Mouse (Mus musculus) CH12F3 (cell line): ENCODE measurements at regions not wholly inside any gene's neighbourhood (a gene's known extent, or its start where the extent isn't known, plus 50 kb on each side); places are given as distances from the start of the nearest gene placed in this dataset.

ENCODE experiments used
- in situ Hi-C: fragments of 300-500 bp; cut with MboI; formaldehyde crosslinking; loops from 2 replicates; pipeline ENCODE4 v1.14.3; 2020; ENCODE audit warnings: low sequenced_read_pairs

DNA sequence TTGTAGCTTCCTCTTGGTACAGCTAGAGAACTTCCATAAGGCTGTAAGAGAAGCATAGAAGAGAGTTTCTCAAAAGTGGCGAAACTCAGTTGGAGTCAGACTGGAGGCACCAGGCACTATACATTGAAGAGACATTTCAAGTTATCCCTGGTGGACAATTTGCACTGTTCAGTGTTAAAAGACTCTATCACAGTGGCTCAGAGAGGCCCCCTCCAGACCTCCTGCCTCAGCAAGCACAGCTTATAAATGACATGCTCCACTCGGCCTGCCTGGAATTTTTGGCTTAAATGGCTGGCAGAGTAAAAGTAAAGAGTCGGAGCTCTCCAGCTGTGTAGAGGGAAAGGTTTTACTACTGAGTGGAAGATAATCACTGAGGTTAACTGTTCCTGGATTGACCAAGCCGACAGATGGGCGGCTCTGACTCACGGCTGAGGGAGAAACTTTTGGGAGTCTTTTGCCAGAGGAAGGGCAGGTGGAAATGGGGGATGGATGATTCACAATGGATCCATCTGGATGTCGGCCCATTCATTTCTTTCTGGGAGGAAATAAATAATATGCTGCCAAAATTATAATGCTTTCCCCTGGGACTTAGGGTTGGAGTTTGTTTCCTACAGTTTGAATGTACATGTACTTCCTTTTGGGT is 395.6 kb downstream of the Bcl11a start:
- in situ Hi-C loops, result no loop called here

DNA sequence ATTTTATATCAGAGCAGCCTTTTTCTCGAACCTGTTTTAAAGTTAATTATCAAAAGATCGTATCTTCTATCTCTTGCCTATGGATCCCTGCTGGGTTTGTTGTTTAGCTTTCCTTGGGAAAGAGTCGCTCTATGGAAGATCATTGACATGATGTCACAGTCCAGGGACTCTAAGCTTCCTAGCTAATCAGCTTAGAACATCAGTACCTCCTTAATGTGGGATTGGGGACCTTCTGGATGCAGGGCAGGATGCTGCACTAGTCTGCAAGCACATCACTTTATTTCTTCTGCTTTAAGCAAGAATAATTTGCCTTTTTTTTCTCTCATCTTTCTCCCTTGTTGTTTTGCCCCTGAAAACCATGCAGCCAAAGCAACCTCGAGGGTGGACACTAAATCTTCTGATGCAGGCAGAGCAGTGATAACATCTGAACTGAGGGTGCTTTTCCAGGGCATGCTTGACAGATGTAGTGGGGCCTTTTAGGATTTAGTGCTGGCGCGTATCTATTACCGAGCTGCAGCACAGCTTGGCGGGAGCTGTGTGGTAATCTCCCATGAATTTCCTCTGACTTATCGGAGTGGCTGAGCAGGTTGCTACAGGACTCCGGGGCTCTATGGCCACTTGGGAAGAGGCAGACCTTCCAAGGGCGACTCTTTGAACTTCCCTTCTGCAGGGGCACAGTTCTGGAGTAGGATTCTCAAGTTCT is 425.0 kb downstream of the Bcl11a start:
- in situ Hi-C loops, result no loop called here

DNA sequence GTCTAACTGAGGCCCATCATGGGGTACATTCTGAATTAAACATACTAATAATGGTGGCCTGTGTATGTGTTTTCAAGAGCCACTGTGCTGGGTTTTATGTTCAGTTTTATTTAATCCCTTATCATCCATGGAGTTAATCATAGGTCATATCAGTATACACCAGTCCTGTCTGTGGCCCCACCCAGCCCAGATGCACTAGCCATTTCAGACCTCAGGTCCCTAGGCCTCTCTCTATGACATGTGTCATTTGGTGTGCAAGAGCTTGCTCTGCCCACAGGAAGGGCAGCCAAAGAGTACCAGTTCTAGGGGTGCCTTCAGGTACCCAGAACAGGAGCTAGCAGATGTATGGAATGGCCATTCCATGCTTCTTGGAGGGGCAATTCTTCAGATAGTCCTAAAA is 437.7 kb downstream of the Bcl11a start:
- in situ Hi-C loops, result no loop called here

DNA sequence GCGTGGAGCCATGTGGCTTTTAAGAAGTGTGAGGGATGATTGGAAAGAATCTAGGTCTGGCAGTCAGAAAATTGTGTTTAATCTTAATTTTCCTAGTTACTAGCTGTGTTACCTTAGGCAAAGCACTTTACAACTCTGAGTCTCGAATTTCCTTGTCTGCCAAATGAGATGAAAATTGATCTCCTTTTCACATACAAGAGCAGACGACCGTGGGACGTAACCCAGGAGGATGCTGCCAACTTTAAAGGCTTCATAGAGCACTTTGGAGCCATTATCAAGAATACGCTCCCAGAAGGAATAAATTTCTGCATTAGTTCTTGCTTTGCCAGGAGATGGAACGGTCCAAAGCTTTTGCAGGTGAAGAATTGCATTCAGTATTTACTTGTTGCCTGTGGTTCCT is 457.6 kb downstream of the Bcl11a start:
- in situ Hi-C loops, result no loop called here

DNA sequence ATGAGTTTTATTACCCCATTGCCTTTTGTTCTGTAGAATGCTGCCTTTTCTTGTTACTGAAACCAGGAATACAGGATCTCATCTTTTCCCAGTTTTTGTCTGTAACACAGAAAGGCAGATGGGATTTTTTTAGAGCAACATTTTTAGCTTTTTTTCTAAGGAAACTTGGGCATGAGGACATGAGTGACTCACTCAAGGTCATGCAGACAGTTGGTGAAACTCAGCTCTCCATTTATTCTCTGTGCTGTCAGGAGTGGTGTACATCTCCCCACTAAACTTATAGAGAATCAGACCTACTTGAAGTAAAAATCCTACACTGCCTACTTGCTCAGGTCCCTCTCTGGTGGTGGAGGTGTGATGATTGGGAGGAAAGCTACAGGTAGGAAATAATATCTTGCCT is 459.9 kb downstream of the Bcl11a start:
- in situ Hi-C loops, result no loop called here

DNA sequence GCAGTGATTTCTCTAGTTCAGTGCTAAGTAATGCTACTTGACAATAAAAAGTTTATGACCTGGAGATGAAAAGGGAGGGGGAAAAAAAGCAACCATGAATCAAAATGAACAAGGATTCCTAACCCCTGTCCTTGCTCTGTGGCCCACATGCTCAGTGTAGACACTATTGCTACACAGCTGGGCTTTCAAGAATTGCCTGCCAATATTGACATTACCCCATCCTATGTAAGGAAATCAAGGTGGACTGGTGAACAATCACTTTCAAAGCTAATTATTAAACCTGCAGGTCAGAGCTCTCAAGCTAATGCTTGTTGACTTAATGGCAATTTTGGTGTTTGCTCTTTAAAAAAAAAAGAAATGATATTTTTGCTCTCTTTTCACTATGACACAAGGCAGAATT is 491.8 kb downstream of the Bcl11a start:
- in situ Hi-C loops, result no loop called here

DNA sequence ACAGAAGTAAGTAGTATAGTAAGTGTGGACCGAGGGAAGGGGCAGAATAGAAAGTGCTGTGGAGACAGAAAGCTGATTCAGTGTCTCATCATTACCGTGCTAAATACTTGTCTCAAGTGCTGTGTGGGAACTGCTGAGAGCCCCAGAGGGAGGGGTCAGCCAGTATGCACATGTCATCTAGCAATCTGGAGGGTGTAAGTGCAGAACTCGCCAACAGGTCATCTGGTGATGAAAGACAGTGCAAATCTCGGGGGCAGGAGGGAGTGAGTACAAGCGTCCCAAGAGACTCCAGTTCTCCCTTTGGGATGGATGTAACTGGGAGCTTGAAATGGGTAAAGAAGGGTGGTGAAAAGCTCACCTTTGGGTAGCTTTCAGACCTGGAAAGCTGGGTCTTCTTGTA is 535.7 kb downstream of the Bcl11a start:
- in situ Hi-C loops, result no loop called here

DNA sequence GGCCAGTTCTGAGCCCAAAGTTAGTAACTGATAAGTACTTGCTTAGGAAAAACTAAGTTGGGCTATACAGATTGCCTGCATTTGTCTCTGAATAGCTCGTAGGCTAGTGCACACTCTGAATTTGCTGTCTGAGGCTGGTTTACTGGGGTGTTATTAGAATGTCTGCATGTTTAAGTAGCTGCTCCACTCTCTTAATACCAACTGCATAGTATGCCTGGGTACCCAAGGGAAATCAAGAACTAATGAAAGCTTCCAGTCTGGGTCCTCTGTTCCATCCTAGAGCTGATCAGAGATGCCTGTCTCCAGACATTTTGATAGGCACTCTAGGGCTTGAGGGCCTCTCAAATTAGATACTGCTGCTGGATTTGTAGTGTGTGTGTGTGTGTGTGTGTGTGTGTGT is 537.6 kb downstream of the Bcl11a start:
- in situ Hi-C loops, result no loop called here

DNA sequence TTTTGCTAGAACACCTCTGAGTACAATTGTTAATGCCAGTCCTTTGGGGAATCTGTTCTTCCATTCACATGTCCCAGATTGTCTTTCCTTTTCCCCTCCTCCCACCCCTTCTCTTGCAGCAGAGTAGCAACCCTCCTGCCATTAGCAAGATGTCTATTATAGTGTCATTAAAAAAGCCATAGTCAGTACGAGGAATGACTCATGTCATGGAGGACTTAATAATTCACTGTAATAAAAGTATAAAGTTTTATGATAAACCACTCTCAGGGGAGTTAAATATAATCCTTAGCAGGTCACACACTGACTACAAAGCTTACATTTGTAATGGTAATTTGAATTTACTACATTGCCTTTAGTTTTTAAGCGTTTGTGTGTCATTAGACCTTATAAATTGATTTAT is 540.7 kb downstream of the Bcl11a start:
- in situ Hi-C loops, result no loop called here

DNA sequence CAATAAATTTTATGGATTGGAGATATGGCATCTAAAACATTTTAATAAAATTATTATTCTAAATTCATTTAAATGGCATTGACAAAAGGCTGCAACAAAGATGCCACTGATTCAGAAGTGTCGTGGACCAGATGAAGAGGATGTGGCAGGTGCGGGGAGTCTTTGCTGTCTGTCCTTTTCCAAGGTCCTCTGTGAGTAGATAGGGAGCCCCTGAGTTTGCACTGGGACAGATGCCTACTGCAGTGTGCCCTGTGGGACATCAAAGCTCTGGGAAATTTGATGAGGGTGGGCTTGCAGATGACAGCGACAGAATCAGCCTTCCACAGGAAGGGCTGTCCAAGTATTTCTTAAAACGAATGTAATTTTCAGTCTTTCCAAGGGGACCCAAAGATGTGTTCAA is 541.2 kb downstream of the Bcl11a start:
- in situ Hi-C loops, result no loop called here

DNA sequence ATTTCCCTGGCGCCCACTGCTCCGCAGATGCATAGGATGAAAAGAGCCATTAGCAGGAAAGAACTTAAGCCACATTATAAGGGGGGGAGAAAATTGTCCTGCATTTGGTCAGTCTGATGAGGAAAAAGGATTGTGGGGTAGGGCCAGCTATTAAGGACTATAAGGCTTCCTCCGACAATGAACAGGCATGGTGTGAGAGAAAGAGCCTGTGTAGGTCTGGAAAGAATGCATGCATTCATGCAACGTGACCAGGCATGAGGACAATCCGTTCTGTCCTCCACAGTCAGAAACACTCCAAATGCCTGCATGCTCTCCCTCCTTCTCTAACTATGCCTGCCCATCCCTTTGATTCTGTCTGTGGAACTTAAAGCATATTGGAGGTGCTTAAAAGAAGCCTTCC is 550.8 kb downstream of the Bcl11a start:
- in situ Hi-C loops, result no loop called here

DNA sequence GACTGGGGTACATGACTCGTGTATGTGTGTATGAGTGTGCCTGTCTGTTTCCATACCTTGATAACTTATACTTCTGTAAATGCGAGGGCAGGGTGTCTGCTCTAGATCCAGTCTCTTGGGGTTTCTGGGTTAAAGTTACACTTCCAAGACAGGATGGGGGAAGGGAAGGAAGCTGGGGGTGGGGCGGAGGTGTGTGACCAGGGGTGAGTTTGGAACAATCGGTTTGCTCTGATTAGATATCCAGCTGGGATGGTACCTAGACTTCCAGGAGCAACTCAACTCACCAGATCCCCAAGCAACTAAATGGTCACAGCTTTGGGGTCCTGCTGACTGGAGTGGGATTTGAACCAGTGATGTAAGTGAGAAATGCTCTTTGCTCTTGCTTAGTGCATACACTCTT is 551.6 kb downstream of the Bcl11a start:
- in situ Hi-C loops, result no loop called here

DNA sequence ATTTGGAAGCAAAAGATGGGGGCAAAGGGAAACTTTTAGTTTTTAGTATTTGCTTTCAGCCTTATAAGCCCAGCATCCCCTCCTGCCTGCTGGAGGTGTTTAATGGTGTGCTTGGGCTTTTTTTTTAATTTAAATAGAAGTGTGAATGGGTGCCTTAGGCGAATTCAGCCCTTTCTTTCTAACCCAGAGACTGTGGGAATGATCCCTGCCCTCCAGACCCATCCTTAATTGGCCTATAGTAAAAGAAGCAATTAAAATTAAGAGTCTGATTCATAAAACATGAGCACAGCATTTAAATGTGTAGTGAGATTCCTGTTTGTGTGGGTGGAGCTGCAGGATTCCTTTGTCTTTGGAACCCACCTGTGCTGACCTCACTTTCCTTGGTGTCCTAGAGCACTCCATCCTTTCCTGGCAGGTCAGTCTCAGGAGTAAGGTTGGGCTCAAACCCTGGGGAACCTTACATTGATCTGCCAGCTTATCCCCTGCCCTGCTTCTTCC is 552.6 kb downstream of the Bcl11a start:
- in situ Hi-C loops, result no loop called here

DNA sequence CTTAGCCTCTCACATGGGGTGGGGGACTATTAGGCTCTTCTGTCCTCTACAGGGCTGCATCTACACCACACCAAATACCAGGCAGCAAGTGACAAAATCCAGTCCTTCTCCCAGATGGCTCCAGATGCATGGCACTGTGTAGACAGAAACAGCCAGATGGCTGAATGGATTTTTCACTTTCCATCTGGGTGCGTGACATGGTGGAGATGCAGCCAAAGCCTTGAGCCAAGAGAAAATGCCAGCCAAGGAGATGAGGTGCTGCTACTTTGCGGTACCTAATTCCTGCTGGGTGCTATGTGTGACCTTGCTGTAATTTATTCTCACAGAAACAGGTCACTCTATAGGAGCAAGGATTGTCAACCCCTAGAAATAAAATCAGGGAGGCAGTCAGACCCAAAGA is 553.8 kb downstream of the Bcl11a start:
- in situ Hi-C loops, result no loop called here

DNA sequence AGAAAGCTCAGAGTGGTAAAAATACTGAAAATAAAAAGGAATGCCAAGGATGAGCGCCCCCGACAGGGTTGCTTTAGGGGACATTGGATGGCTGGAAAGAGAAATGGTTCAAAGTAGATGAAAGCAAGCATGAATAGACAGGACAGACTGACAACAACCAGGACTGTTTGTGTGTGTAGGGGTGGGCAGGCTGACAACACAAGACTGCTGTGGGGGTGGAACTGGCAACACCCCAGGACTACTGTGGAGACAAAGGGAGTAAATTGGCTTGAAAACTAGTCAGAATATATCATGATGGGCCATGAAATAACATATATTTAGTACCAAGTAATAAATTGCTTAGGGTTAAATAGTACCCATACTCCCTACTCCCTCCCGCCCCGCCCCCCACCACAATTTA is 558.9 kb downstream of the Bcl11a start:
- in situ Hi-C loops, result no loop called here

DNA sequence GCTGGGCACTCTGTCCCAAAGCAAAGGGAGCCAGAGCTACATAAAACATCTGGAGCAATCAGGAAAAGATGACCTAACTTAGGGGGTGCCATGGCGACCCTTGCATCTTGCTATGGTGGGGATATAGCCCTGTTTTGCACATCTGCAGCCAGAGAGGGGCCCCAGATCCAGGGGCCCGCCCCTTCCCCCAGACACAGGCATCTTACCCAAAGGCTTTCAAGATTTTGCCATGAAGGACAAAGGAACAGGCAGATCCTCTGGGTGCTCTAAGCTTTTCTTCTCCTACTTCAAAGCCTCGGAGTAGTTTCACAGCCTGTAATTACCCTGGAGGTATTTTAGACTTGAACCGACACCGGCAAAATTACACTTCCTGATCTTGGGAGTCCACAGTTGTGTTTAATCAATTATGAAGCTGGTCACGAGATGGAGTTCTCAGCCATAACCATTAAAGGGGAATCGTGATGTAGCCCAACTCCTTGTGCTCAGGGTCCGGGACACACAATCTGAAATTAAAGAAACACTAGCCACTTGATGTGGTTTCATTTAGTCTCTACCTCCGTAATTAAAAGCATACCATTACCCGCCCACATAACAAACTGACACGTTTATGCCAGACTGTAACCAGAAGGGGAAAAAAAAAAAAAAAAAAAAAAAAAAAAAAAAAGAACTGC is 565.7 kb downstream of the Bcl11a start:
- in situ Hi-C loops, result no loop called here

DNA sequence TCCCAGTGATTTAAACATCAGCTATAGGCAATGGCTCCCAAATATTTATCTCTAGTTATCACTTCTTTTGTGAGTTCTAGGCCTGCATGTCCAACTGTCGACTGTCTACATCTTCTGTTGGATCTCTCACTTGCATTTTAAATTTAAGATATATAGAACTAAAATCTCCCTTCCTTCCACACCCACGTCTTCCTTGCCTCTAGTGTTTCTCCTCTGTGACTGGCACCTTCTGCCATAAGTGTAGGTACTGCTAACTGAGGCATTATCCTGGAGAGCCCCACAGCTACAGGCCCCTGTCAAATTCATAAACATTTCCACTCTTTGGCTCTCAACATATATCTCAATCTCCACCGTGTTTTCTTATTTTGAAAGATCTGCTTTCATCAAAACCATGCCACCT is 575.0 kb downstream of the Bcl11a start:
- in situ Hi-C loops, result no loop called here

DNA sequence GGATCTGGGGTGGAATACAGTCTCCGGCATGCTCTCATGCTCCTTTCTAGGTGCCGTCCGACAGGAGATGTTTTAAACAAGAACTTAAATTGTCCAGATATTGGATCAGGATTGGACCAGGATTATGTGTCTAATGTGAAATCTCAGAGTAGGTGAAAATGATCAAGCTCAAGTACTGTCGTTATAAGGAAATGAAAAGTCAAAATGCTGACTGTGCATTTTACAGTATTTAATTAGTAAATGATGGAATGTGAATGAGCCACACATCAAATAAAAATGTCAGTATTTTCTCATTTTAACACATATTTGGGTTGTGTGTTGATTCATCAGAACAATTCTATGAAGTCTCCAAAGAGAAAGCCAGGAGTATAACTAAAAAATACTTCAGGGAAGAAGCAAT is 586.2 kb downstream of the Bcl11a start:
- in situ Hi-C loops, result no loop called here

DNA sequence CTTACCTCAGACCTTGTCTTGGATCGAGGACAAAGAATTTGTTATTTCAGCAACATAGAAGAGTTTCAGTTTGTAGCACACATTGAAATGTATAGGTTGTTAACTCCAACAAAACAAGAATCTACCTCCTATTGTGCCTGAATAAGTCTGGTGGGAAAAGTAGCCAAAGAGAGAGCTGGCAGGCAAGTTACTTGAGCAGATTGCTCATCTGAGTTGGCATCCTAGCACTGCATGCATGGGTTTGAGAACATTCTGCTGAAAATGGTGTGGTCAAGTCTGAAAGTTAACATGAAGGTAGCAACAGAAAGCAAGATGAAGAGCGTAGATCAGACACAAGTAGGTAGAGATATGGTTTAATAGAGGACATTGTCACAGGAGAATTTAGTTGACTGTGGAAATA is 587.5 kb downstream of the Bcl11a start:
- in situ Hi-C loops, result no loop called here

DNA sequence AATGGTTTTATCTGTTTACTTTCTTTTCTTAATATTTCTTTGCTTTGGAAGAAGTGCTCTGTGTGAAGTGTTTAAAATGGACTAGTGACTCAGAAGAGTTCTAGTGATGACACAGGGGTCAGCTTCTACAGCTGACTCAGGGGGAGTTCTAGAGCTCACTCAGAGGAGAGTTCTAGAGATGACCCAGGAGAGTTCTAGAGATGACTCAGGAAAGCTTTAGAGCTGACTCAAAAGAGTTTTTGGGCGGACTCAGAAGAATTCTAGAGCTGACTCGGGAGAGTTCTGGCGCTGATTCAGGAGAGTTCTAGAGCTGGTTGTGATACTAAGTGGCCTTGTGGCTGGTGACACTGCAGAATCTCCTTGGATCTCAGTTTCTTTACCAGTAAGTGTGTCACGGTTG is 593.8 kb downstream of the Bcl11a start:
- in situ Hi-C loops, result no loop called here

DNA sequence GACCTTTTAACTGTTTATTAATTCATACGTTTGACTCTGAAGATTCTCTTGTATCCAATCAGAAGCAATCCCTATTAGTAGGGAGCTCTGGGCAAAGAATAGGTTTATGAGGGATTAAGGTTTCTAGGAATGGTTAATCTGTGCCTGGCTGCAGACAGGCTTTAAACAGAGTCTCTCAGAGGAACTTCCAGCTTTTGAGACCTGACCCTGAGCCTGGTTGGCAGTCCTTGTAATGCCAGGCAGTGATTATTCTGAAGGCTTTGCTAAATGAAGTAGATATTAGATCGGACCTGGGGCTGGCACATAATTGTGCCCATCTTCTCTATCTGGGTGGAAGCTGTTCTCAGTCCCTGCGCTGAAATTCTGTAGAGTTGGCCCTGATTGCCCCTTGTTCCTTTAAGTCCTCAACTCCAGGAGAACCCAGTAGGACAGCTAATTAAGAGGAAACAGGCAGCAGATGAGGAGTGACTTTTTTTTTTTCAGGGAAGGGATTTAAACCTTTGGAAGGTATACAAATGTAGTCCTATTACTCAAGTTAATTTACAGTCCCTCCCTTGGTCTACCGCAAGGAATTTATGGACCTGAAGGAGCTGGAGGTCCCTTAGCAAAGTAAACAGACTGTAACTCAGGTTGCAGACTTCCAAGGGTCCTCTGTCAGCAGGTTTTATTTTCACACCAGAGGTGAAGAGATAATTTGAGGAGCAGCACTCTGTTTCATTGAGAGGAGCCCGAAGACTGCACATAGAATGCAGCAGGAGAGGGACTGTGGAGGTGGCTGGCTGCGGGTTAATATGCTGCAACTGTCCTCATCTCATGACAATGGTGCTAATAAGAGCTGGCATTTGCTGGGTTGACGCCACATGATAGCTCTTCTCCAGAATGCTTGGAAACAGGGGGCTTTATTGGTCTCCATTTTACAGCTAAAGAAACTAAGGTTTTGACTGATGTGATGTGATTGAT is 595.7 kb downstream of the Bcl11a start:
- in situ Hi-C loops, result no loop called here
